Mouse (Mus musculus) MEL (cell line): ENCODE measurements around the gene Clec4n.

Experiments used
- E2F4 ChIP-seq: IDR thresholded peaks from 2 replicates; pipeline ENCODE4 v1.6.1; 2011; ENCODE audit warnings: low read depth, low read length, improper control_type of control experiment, borderline replicate concordance
- ETS1 ChIP-seq: IDR thresholded peaks from 2 replicates; pipeline ENCODE4 v1.6.1; 2012; ENCODE audit warnings: low read depth, mild to moderate bottlenecking, inconsistent platforms, low read length, improper control_type of control experiment, moderate library complexity
- TBP ChIP-seq: IDR thresholded peaks from 2 replicates; pipeline ENCODE4 v1.8.0; 2011; ENCODE audit warnings: low read depth, low read length, improper control_type of control experiment

- TF ChIP-seq ETS1 (peak; percentile 44; the same call in 1 of the 2 replicates), E2F4 (no peak), TBP (no peak)
These were observed 22.2 kb upstream of the Clec4n start for GRCm38 (mm10) chr6:123207187-123208076.
